Mouse (Mus musculus): ENCODE data around the gene Agap1. TPM values are rescaled to one million over a fixed set of nuclear protein-coding genes. Genes with fewer than 3 reads are reported as not detected.

Agap1 gene
- total and polyA plus RNA-seq, 2 experiments from 2014 or later, result 40.1 to 108 TPM

- 34% methylated on average over 3 of the region's 3 CpGs for WGBS
- Histone ChIP-seq H3K27me3 (ENCODE audit: insufficient read depth, low read length) (no peaks in the 10 kb centered on the region), H3K4me3 (ENCODE audit: low read depth, low read length) (no peak overlapping the region), H3K9ac (no peak overlapping the region), H3K9me3 (ENCODE audit: low read length) (no peaks in the 10 kb centered on the region), H3K27ac (ENCODE audit: low read depth, low read length) (no peak overlapping the region), H3K36me3 (ENCODE audit: insufficient read depth) (0 out of 2 replicates have a peak, but pooled peaks cover 4% of the 10 kb centered on the region), H3K4me2 (ENCODE audit: low read depth) (no peak overlapping the region), H3K4me1 (ENCODE audit: insufficient read depth) (no peaks in the 10 kb centered on the region)
- ATAC-seq (no peak), DNase-seq (no peak)
- peak; percentile 56 for TF ChIP-seq CTCF (IDR thresholded peaks at IDR 0.05; ENCODE audit: low read depth)
Measured at GRCm38 (mm10) chr1:89859182-89859581, 404.6 kb downstream of the Agap1 start.

DNA sequence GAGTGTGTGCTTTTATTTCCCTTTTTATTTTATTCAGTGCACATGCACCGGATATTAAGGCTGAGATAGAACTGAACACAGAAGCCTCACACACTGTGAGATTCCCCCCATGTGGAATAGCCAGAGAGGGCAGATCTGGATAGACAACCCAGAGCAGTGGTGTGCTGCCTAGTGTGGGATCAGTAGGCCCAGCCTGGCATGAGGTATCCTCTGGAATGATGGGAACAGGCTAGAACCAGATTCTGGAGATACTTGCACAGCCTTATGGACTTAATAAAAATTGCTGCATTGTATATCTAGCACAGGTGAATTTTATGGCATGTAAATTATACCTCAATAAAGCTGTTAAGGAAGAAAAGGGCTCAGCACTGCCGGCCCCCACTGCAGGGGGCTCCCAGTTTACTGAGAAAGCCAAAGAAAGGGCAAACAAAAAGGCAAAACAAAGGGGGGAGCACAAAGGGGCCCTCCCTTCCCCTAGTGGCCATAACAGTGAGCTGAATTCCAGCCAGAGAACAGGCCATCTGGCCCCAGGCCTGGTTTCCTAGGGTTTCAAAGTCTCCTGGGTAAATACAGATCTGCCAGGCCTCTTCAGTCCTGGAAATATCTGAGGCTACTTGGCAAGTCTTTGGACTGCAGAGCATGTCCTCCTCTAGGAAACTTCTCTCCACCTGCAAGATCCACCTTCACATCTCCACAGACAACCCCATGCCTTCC, 405.6 kb downstream of the Agap1 start:
- WGBS, result 29% methylated on average over 2 of the region's 2 CpGs
- ATAC-seq, result no peak
- no peak overlapping the region for H3K9ac ChIP-seq

GRCm38 (mm10) chr1:89865787-89866186, 411.2 kb downstream of the Agap1 start:
- H3K27me3 ChIP-seq (ENCODE audit: insufficient read depth, low read length), result no peaks in the 10 kb centered on the region
- 46% methylated on average over 6 of the region's 6 CpGs for WGBS
- TF ChIP-seq CTCF (IDR thresholded peaks at IDR 0.05; ENCODE audit: low read depth), result no peak
- H3K4me1 ChIP-seq (ENCODE audit: insufficient read depth), result no peaks in the 10 kb centered on the region
- H3K4me3 ChIP-seq (ENCODE audit: low read depth, low read length), result no peak overlapping the region
- H3K27ac ChIP-seq (ENCODE audit: low read depth, low read length), result no peak overlapping the region
- H3K4me2 ChIP-seq (ENCODE audit: low read depth), result no peak overlapping the region
- no peak for DNase-seq
- H3K9ac ChIP-seq, result no peak overlapping the region
- H3K36me3 ChIP-seq (ENCODE audit: insufficient read depth), result 0 out of 2 replicates have a peak, but pooled peaks cover 1% of the 10 kb centered on the region
- no peak for ATAC-seq
- H3K9me3 ChIP-seq (ENCODE audit: low read length), result no peaks in the 10 kb centered on the region

More for the DNA sequence above, 405.6 kb downstream of the Agap1 start:
- peak; percentile 29 for TF ChIP-seq CTCF (IDR thresholded peaks at IDR 0.05; ENCODE audit: low read depth)
- H3K27me3 ChIP-seq (ENCODE audit: insufficient read depth, low read length), result no peaks in the 10 kb centered on the region
- 0 out of 2 replicates have a peak, but pooled peaks cover 4% of the 10 kb centered on the region for H3K36me3 ChIP-seq (ENCODE audit: insufficient read depth)
- H3K9me3 ChIP-seq (ENCODE audit: low read length), result no peaks in the 10 kb centered on the region
- DNase-seq, result no peak
- H3K4me2 ChIP-seq (ENCODE audit: low read depth), result no peak overlapping the region
- H3K4me1 ChIP-seq (ENCODE audit: insufficient read depth), result no peaks in the 10 kb centered on the region
- no peak overlapping the region for H3K4me3 ChIP-seq (ENCODE audit: low read depth, low read length)
- H3K27ac ChIP-seq (ENCODE audit: low read depth, low read length), result no peak overlapping the region

DNA sequence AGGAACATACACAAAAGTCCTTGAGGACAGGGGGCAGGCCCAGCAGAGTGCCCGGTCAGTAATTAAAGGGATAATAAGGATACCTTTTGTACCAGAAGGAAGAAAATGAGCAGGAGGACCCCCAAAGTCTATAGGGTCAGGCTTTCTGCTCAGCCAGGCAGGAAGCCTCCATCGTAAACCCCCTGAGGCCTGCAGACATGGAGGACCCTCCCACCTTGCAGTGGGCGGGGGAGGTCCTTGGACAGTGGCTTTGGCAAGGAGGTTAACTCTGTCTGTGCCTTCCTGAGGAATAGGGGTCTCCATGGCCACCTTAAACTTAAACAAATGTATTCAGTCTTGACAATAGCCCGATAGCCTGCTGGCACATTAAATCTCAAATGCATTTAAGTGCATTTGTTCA, 413.2 kb downstream of the Agap1 start:
- H3K4me3 ChIP-seq (ENCODE audit: low read depth, low read length), result no peak overlapping the region
- no peaks in the 10 kb centered on the region for H3K36me3 ChIP-seq (ENCODE audit: insufficient read depth)
- H3K27ac ChIP-seq (ENCODE audit: low read depth, low read length), result no peak overlapping the region
- no peak overlapping the region for H3K4me2 ChIP-seq (ENCODE audit: low read depth)
- ATAC-seq (no peak), DNase-seq (no peak)
- WGBS, result 45% methylated on average over 4 of the region's 4 CpGs
- H3K9me3 ChIP-seq (ENCODE audit: low read length), result no peaks in the 10 kb centered on the region
- no peaks in the 10 kb centered on the region for H3K27me3 ChIP-seq (ENCODE audit: insufficient read depth, low read length)
- no peak for TF ChIP-seq CTCF (IDR thresholded peaks at IDR 0.05; ENCODE audit: low read depth)
- H3K4me1 ChIP-seq (ENCODE audit: insufficient read depth), result no peaks in the 10 kb centered on the region
- H3K9ac ChIP-seq, result no peak overlapping the region

DNA sequence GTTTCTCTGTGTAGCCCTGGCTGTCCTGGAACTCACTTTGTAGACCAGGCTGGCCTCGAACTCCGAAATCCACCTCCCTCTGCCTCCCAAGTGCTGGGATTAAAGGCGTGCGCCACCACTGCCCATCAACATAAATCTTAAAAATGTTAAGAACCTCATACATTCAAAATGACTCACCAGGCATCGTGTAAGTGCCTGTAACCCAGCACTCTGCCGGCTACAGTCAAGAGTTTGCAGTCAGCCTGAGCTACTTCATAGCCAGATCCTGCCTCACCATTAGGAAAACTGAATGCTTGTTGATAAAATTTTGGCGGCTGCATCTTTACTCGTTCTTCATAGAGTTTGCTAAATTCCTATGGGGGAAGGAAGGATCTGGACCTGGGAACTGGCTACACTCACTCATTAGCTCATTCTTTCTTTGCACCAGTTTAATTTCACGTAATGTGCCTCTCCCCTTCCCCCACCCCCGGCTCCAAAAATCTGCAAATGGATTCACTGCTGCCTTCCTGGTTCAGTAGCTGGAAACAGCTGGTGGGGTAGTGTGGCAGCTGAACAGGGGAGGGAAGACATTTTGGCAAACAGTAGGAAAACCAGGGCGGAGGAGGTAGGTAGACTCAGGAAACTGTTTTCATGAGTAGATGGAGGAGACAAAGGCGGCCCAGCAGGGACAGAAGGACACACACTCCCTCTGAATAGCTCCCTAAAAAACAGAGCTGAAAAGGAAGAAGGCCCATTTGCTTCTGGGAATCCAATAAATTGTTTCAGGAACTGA, 415.7 kb downstream of the Agap1 start:
- no peak for DNase-seq
- TF ChIP-seq CTCF (IDR thresholded peaks at IDR 0.05; ENCODE audit: low read depth), result no peak
- no peak overlapping the region for H3K27ac ChIP-seq (ENCODE audit: low read depth, low read length)
- H3K9me3 ChIP-seq (ENCODE audit: low read length), result no peaks in the 10 kb centered on the region
- WGBS, result 43% methylated on average over 12 of the region's 12 CpGs
- H3K4me3 ChIP-seq (ENCODE audit: low read depth, low read length), result no peak overlapping the region
- H3K27me3 ChIP-seq (ENCODE audit: insufficient read depth, low read length), result no peaks in the 10 kb centered on the region
- no peaks in the 10 kb centered on the region for H3K4me1 ChIP-seq (ENCODE audit: insufficient read depth)
- no peaks in the 10 kb centered on the region for H3K36me3 ChIP-seq (ENCODE audit: insufficient read depth)
- H3K4me2 ChIP-seq (ENCODE audit: low read depth), result no peak overlapping the region
- no peak for ATAC-seq
- no peak overlapping the region for H3K9ac ChIP-seq

- DNase-seq (no peak), ATAC-seq (no peak)
- Histone ChIP-seq H3K9me3 (ENCODE audit: low read length) (no peaks in the 10 kb centered on the region), H3K36me3 (ENCODE audit: insufficient read depth) (no peaks in the 10 kb centered on the region), H3K4me1 (ENCODE audit: insufficient read depth) (no peaks in the 10 kb centered on the region), H3K9ac (no peak overlapping the region), H3K4me3 (ENCODE audit: low read depth, low read length) (no peak overlapping the region), H3K4me2 (ENCODE audit: low read depth) (no peak overlapping the region), H3K27me3 (ENCODE audit: insufficient read depth, low read length) (no peaks in the 10 kb centered on the region), H3K27ac (ENCODE audit: low read depth, low read length) (no peak overlapping the region)
- TF ChIP-seq CTCF (IDR thresholded peaks at IDR 0.05; ENCODE audit: low read depth), result no peak
- whole genome bisulfite sequencing, result 26% methylated on average over 6 of the region's 6 CpGs
Measured at GRCm38 (mm10) chr1:89870906-89871211, 416.3 kb downstream of the Agap1 start.

Measured in forebrain, postnatal 0 days (tissue).